Mouse (Mus musculus) lung, adult 2 months (tissue): ENCODE results near the gene Ltn1.

Experiments used
- CTCF ChIP-seq: fragments of 200-500 bp; IDR thresholded peaks from 2 replicates; pipeline ENCODE4 v1.5.1; 2011; ENCODE audit warnings: mild to moderate bottlenecking, low read length, control low read depth; ENCODE audit not compliant: insufficient read depth
- POLR2A ChIP-seq: fragments of 200-500 bp; IDR thresholded peaks from 2 replicates; pipeline ENCODE4 v1.6.1; 2011; ENCODE audit warnings: low read depth, mild to moderate bottlenecking, control low read depth, low read length, borderline replicate concordance; ENCODE audit errors: extremely low read depth

DNA sequence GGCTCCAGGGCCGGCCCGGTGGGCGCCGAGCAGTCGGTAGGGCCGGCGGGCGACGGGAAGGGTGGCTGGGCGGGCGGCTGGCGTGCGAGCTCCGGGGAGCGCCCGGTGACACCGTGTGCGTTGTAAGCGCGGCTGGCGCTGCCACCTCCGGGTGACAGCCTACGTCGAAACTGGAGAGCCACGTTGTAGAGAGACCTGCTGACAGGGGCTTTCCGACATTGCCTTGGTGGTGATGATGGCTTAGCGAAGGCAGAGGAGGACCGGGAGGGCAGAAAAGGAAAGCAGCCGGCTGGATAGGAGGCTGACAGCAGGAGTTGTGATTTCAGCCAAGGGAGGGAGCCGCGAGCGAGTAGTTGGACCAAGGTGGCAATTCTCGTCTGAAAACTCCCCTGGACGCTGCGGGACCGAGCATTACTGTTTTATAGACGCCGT is 22.8 kb upstream of the Ltn1 start:
- TF ChIP-seq POLR2A (no peak), CTCF (no peak)
